Mouse (Mus musculus): ENCODE results near the gene Fam122a. TPM values are rescaled to one million over a fixed set of nuclear protein-coding genes. Genes with fewer than 3 reads are reported as not detected.

The Fam122a gene
- polyA plus RNA-seq, 1 experiment from 2014 or later, result 43.5 TPM

GRCm38 (mm10) chr19:24514661-24515642 lies 37.8 kb upstream of the Fam122a start:
- H3K9ac ChIP-seq (ENCODE audit: low read depth, low read length), result 0 out of 2 replicates have a peak overlapping the region, but pooled peaks have one; percentile 10
- H3K9me3 ChIP-seq (replicated peaks; ENCODE audit: control insufficient read depth, low read length), result no peaks in the 10 kb centered on the region
- H3K27ac ChIP-seq (ENCODE audit: low read depth, low read length), result 0 out of 2 replicates have a peak overlapping the region, but pooled peaks have one; percentile 58
- WGBS (ENCODE audit: insufficient replicate concordance), result 73% methylated on average over 15 of the region's 15 CpGs
- no peak overlapping the region for H3K4me2 ChIP-seq
- no peak overlapping the region for H3K4me3 ChIP-seq (ENCODE audit: low read depth, low read length)
- ATAC-seq (replicated peaks; ENCODE audit: insufficient number of reproducible peaks, low FRiP score, low TSS enrichment), result no peak
- peaks cover 60% of the 10 kb centered on the region for H3K4me1 ChIP-seq (ENCODE audit: control insufficient read depth, insufficient read depth, low read length)
- no peaks in the 10 kb centered on the region for H3K36me3 ChIP-seq (ENCODE audit: control insufficient read depth, insufficient read depth, low read length)
- H3K27me3 ChIP-seq (ENCODE audit: control insufficient read depth, insufficient read depth, low read length), result no peaks in the 10 kb centered on the region

- Histone ChIP-seq H3K36me3 (ENCODE audit: control insufficient read depth, insufficient read depth, low read length) (no peaks in the 10 kb centered on the region), H3K27me3 (ENCODE audit: control insufficient read depth, insufficient read depth, low read length) (no peaks in the 10 kb centered on the region), H3K9me3 (replicated peaks; ENCODE audit: control insufficient read depth, low read length) (no peaks in the 10 kb centered on the region), H3K9ac (ENCODE audit: low read depth, low read length) (peak overlapping the region; percentile 49; the same call in 1 of the 2 replicates), H3K27ac (ENCODE audit: low read depth, low read length) (peak overlapping the region; percentile 76), H3K4me1 (ENCODE audit: control insufficient read depth, insufficient read depth, low read length) (peaks cover 63% of the 10 kb centered on the region), H3K4me2 (peak overlapping the region; percentile 49), H3K4me3 (ENCODE audit: low read depth, low read length) (no peak overlapping the region)
- 41% methylated on average over 20 of the region's 20 CpGs for WGBS (ENCODE audit: insufficient replicate concordance)
- ATAC-seq (replicated peaks; ENCODE audit: insufficient number of reproducible peaks, low FRiP score, low TSS enrichment), result peak; percentile 82
Observed at GRCm38 (mm10) chr19:24513105-24513843, 36.1 kb upstream of the Fam122a start.

GRCm38 (mm10) chr19:24511939-24512338 lies 34.8 kb upstream of the Fam122a start:
- H3K9me3 ChIP-seq (replicated peaks; ENCODE audit: control insufficient read depth, low read length), result no peaks in the 10 kb centered on the region
- H3K9ac ChIP-seq (ENCODE audit: low read depth, low read length), result no peak overlapping the region
- no peak overlapping the region for H3K4me3 ChIP-seq (ENCODE audit: low read depth, low read length)
- peaks cover 60% of the 10 kb centered on the region for H3K4me1 ChIP-seq (ENCODE audit: control insufficient read depth, insufficient read depth, low read length)
- ATAC-seq (replicated peaks; ENCODE audit: insufficient number of reproducible peaks, low FRiP score, low TSS enrichment), result no peak
- no peaks in the 10 kb centered on the region for H3K36me3 ChIP-seq (ENCODE audit: control insufficient read depth, insufficient read depth, low read length)
- no peaks in the 10 kb centered on the region for H3K27me3 ChIP-seq (ENCODE audit: control insufficient read depth, insufficient read depth, low read length)
- no peak overlapping the region for H3K4me2 ChIP-seq
- 77% methylated on average over 7 of the region's 7 CpGs for WGBS (ENCODE audit: insufficient replicate concordance)
- peak overlapping the region; percentile 24; the same call in 1 of the 2 replicates for H3K27ac ChIP-seq (ENCODE audit: low read depth, low read length)

GRCm38 (mm10) chr19:24509391-24509790 lies 32.2 kb upstream of the Fam122a start:
- Histone ChIP-seq H3K4me3 (ENCODE audit: low read depth, low read length) (no peak overlapping the region), H3K9ac (ENCODE audit: low read depth, low read length) (no peak overlapping the region), H3K4me1 (ENCODE audit: control insufficient read depth, insufficient read depth, low read length) (peaks cover 47% of the 10 kb centered on the region), H3K4me2 (no peak overlapping the region), H3K27me3 (ENCODE audit: control insufficient read depth, insufficient read depth, low read length) (no peaks in the 10 kb centered on the region), H3K27ac (ENCODE audit: low read depth, low read length) (no peak overlapping the region), H3K9me3 (replicated peaks; ENCODE audit: control insufficient read depth, low read length) (no peaks in the 10 kb centered on the region), H3K36me3 (ENCODE audit: control insufficient read depth, insufficient read depth, low read length) (no peaks in the 10 kb centered on the region)
- ATAC-seq (replicated peaks; ENCODE audit: insufficient number of reproducible peaks, low FRiP score, low TSS enrichment), result no peak
- WGBS (ENCODE audit: insufficient replicate concordance), result 81% methylated on average over 6 of the region's 6 CpGs

GRCm38 (mm10) chr19:24508087-24508767 lies 31.1 kb upstream of the Fam122a start:
- no peak overlapping the region for H3K4me3 ChIP-seq (ENCODE audit: low read depth, low read length)
- H3K27me3 ChIP-seq (ENCODE audit: control insufficient read depth, insufficient read depth, low read length), result no peaks in the 10 kb centered on the region
- H3K9me3 ChIP-seq (replicated peaks; ENCODE audit: control insufficient read depth, low read length), result no peaks in the 10 kb centered on the region
- 0 out of 2 replicates have a peak overlapping the region, but pooled peaks have one; percentile 2 for H3K27ac ChIP-seq (ENCODE audit: low read depth, low read length)
- WGBS (ENCODE audit: insufficient replicate concordance), result 55% methylated on average over 13 of the region's 13 CpGs
- H3K9ac ChIP-seq (ENCODE audit: low read depth, low read length), result no peak overlapping the region
- peaks cover 38% of the 10 kb centered on the region for H3K4me1 ChIP-seq (ENCODE audit: control insufficient read depth, insufficient read depth, low read length)
- no peak for ATAC-seq (replicated peaks; ENCODE audit: insufficient number of reproducible peaks, low FRiP score, low TSS enrichment)
- no peak overlapping the region for H3K4me2 ChIP-seq
- H3K36me3 ChIP-seq (ENCODE audit: control insufficient read depth, insufficient read depth, low read length), result no peaks in the 10 kb centered on the region

GRCm38 (mm10) chr19:24502736-24503421 lies 25.7 kb upstream of the Fam122a start:
- no peaks in the 10 kb centered on the region for H3K27me3 ChIP-seq (ENCODE audit: control insufficient read depth, insufficient read depth, low read length)
- H3K9me3 ChIP-seq (replicated peaks; ENCODE audit: control insufficient read depth, low read length), result no peaks in the 10 kb centered on the region
- no peak for ATAC-seq (replicated peaks; ENCODE audit: insufficient number of reproducible peaks, low FRiP score, low TSS enrichment)
- H3K36me3 ChIP-seq (ENCODE audit: control insufficient read depth, insufficient read depth, low read length), result no peaks in the 10 kb centered on the region
- no peak overlapping the region for H3K4me2 ChIP-seq
- no peak overlapping the region for H3K9ac ChIP-seq (ENCODE audit: low read depth, low read length)
- 76% methylated on average over 10 of the region's 10 CpGs for WGBS (ENCODE audit: insufficient replicate concordance)
- H3K27ac ChIP-seq (ENCODE audit: low read depth, low read length), result no peak overlapping the region
- H3K4me1 ChIP-seq (ENCODE audit: control insufficient read depth, insufficient read depth, low read length), result 0 out of 2 replicates have a peak, but pooled peaks cover under 1% of the 10 kb centered on the region
- no peak overlapping the region for H3K4me3 ChIP-seq (ENCODE audit: low read depth, low read length)

- no peaks in the 10 kb centered on the region for H3K9me3 ChIP-seq (replicated peaks; ENCODE audit: control insufficient read depth, low read length)
- peaks cover 2% of the 10 kb centered on the region for H3K4me1 ChIP-seq (ENCODE audit: control insufficient read depth, insufficient read depth, low read length)
- no peak overlapping the region for H3K4me3 ChIP-seq (ENCODE audit: low read depth, low read length)
- H3K36me3 ChIP-seq (ENCODE audit: control insufficient read depth, insufficient read depth, low read length), result no peaks in the 10 kb centered on the region
- no peak overlapping the region for H3K4me2 ChIP-seq
- ATAC-seq (replicated peaks; ENCODE audit: insufficient number of reproducible peaks, low FRiP score, low TSS enrichment), result no peak
- H3K27me3 ChIP-seq (ENCODE audit: control insufficient read depth, insufficient read depth, low read length), result no peaks in the 10 kb centered on the region
- H3K9ac ChIP-seq (ENCODE audit: low read depth, low read length), result no peak overlapping the region
- no peak overlapping the region for H3K27ac ChIP-seq (ENCODE audit: low read depth, low read length)
Observed at GRCm38 (mm10) chr19:24501525-24501924, 24.4 kb upstream of the Fam122a start.

GRCm38 (mm10) chr19:24500431-24500830 lies 23.3 kb upstream of the Fam122a start:
- no peak for ATAC-seq (replicated peaks; ENCODE audit: insufficient number of reproducible peaks, low FRiP score, low TSS enrichment)

More at GRCm38 (mm10) chr19:24500431-24500830, 23.3 kb upstream of the Fam122a start:
- Histone ChIP-seq H3K9ac (ENCODE audit: low read depth, low read length) (no peak overlapping the region), H3K9me3 (replicated peaks; ENCODE audit: control insufficient read depth, low read length) (no peaks in the 10 kb centered on the region), H3K36me3 (ENCODE audit: control insufficient read depth, insufficient read depth, low read length) (no peaks in the 10 kb centered on the region), H3K4me3 (ENCODE audit: low read depth, low read length) (no peak overlapping the region), H3K27me3 (ENCODE audit: control insufficient read depth, insufficient read depth, low read length) (no peaks in the 10 kb centered on the region), H3K27ac (ENCODE audit: low read depth, low read length) (no peak overlapping the region), H3K4me1 (ENCODE audit: control insufficient read depth, insufficient read depth, low read length) (peaks cover 6% of the 10 kb centered on the region), H3K4me2 (no peak overlapping the region)
- WGBS (ENCODE audit: insufficient replicate concordance), result 81% methylated on average over 5 of the region's 5 CpGs

Measured in heart, embryonic 11.5 days (tissue).